Comparison of ENCODE assay signal across 26 mouse cellular contexts in genomic region chr3:143340032-143340431, GRCm38 (mm10).
DNase-seq lines count a peak whose midpoint lies in the region; ATAC-seq lines count a peak whose summit lies in the region.
"Had no signal": no experiment of that assay in that cellular context is flagged by ENCODE, and none has a peak within 500 bp of the region (broad histone marks: within the 10 kb centered on the region; RNA-seq: fewer than 3 reads in every experiment).

No protein-coding gene starts in this region.

- no peak overlapping the region for H3K27ac ChIP-seq in midbrain, embryonic 14.5 days (replicated peaks; ENCODE audit: low read depth, low read length)
- H3K27ac ChIP-seq: forebrain, embryonic 12.5 days; hindbrain, embryonic 10.5 days; lung, embryonic 15.5 days; midbrain, embryonic 12.5 days; neural tube, embryonic 15.5 days had no signal

- no peak for ATAC-seq in midbrain, embryonic 14.5 days (ENCODE audit: low FRiP score, low TSS enrichment)
- ATAC-seq: activated CD4-positive, CD25-positive, alpha-beta regulatory T cell, adult 4 months; forebrain, postnatal 0 days; hindbrain, embryonic 16.5 days had no signal

- 95% methylated on average over 7 of the region's 7 CpGs for WGBS in midbrain, embryonic 14.5 days

- no peaks in the 10 kb centered on the region for H3K4me1 ChIP-seq in midbrain, embryonic 14.5 days (ENCODE audit: control insufficient read depth, insufficient read depth, low read length)
- H3K4me1 ChIP-seq: forebrain, embryonic 12.5 days; hindbrain, embryonic 10.5 days; lung, embryonic 15.5 days; midbrain, embryonic 12.5 days; neural tube, embryonic 15.5 days had no signal

- no peak overlapping the region for H3K9ac ChIP-seq in midbrain, embryonic 14.5 days (replicated peaks; ENCODE audit: low read length)
- H3K9ac ChIP-seq: forebrain, embryonic 12.5 days; forebrain, postnatal 0 days; lung, embryonic 15.5 days; midbrain, embryonic 12.5 days; neural tube, embryonic 15.5 days had no signal

- H3K36me3 ChIP-seq in midbrain, embryonic 14.5 days (ENCODE audit: control insufficient read depth, insufficient read depth, low read length): no peaks in the 10 kb centered on the region
- H3K36me3 ChIP-seq: forebrain, embryonic 12.5 days; hindbrain, embryonic 10.5 days; lung, embryonic 15.5 days; midbrain, embryonic 12.5 days; neural tube, embryonic 15.5 days had no signal

- H3K27me3 ChIP-seq in midbrain, embryonic 14.5 days (ENCODE audit: control insufficient read depth, insufficient read depth, low read length): no peaks in the 10 kb centered on the region
- H3K27me3 ChIP-seq: CH12.LX; forebrain, embryonic 12.5 days; lung, embryonic 15.5 days; midbrain, embryonic 12.5 days; neural tube, embryonic 15.5 days had no signal

- DNase-seq in embryo, embryonic 11 days: peak; percentile 13
- DNase-seq in embryo, embryonic 10 days (ENCODE audit: low spot score): no peak
- peak; percentile 77 to 80 for DNase-seq in kidney, adult 8-10 months
- DNase-seq in kidney, postnatal 10 days: peak; percentile 50
- DNase-seq in mesoderm, embryonic 11.5 days (ENCODE audit: low read depth, low spot score): peak; percentile 10
- DNase-seq in gastrocnemius, postnatal 10 days: no peak
- DNase-seq in midbrain, embryonic 14.5 days: no peak
- DNase-seq: adrenal gland, adult 2 months; cerebellum, adult 8-10 months; cerebellum, postnatal 25 days; forebrain, postnatal 0 days; gastrocnemius, postnatal 14 days; heart, postnatal 14 days; layer of hippocampus, adult 9-11 months; liver; spleen, adult 18-20 months; thymus, postnatal 14 days had no signal

- H3K4me3 ChIP-seq in midbrain, embryonic 14.5 days (replicated peaks; ENCODE audit: low read depth, low read length): no peak overlapping the region
- H3K4me3 ChIP-seq: erythroblast, embryonic 14.5 days; forebrain, embryonic 12.5 days; hindbrain, embryonic 10.5 days; lung, embryonic 15.5 days; midbrain, embryonic 12.5 days; neural tube, embryonic 15.5 days had no signal

- H3K9me3 ChIP-seq in midbrain, embryonic 14.5 days (ENCODE audit: control insufficient read depth, low read length): no peaks in the 10 kb centered on the region
- H3K9me3 ChIP-seq: forebrain, embryonic 12.5 days; hindbrain, embryonic 10.5 days; lung, embryonic 15.5 days; midbrain, embryonic 12.5 days; neural tube, embryonic 15.5 days had no signal

- H3K4me2 ChIP-seq in midbrain, embryonic 14.5 days (ENCODE audit: low read length): no peak overlapping the region
- H3K4me2 ChIP-seq: forebrain, embryonic 12.5 days; lung, embryonic 15.5 days; midbrain, embryonic 12.5 days; neural tube, embryonic 15.5 days had no signal

Comparison
In these comparisons a context has a peak if more than half of its experiments do, and no peak if none do; other contexts are left out.
1. DNase-seq: peak in embryo, embryonic 11 days (single experiment), kidney, adult 8-10 months (2 of 2), kidney, postnatal 10 days (single experiment) and mesoderm, embryonic 11.5 days (single experiment); none in embryo, embryonic 10 days (single experiment), gastrocnemius, postnatal 10 days (single experiment) and midbrain, embryonic 14.5 days (single experiment).